Comparison of ENCODE assay signal across 24 mouse cellular contexts in genomic region chr7:79258981-79259542, GRCm38 (mm10). TPM values are rescaled to one million over a fixed set of nuclear protein-coding genes. Genes with fewer than 3 reads are reported as not detected.
DNase-seq lines count a peak whose midpoint lies in the region; ATAC-seq lines count a peak whose summit lies in the region.
"Had no signal": no experiment of that assay in that cellular context is flagged by ENCODE, and none has a peak within 500 bp of the region (broad histone marks: within the 10 kb centered on the region; RNA-seq: fewer than 3 reads in every experiment).

No protein-coding gene starts in this region.

- peak; percentile 80 for ATAC-seq in intestine, embryonic 15.5 days
- peak; percentile 81 for ATAC-seq in liver, embryonic 16.5 days (ENCODE audit: low read depth)
- no peak for ATAC-seq in heart, embryonic 12.5 days (ENCODE audit: insufficient number of reproducible peaks, low FRiP score)
- ATAC-seq: forebrain, embryonic 15.5 days; midbrain, embryonic 15.5 days had no signal

- H3K9ac ChIP-seq in intestine, embryonic 15.5 days, result no peak overlapping the region
- no peak overlapping the region for H3K9ac ChIP-seq in liver, embryonic 16.5 days (ENCODE audit: low read depth, low read length)
- H3K9ac ChIP-seq in heart, embryonic 12.5 days, result no peak overlapping the region
- H3K9ac ChIP-seq: embryonic facial prominence, embryonic 15.5 days; forebrain, embryonic 15.5 days; hindbrain, embryonic 12.5 days; limb, embryonic 12.5 days; lung, embryonic 14.5 days; midbrain, embryonic 15.5 days; neural tube, embryonic 12.5 days had no signal

- no peak overlapping the region for H3K4me2 ChIP-seq in intestine, embryonic 15.5 days (replicated peaks)
- H3K4me2 ChIP-seq in liver, embryonic 16.5 days (ENCODE audit: low read depth, low read length), result no peak overlapping the region
- H3K4me2 ChIP-seq in heart, embryonic 12.5 days, result no peak overlapping the region
- H3K4me2 ChIP-seq: embryonic facial prominence, embryonic 15.5 days; forebrain, embryonic 15.5 days; heart, embryonic 11.5 days; hindbrain, embryonic 12.5 days; limb, embryonic 12.5 days; lung, embryonic 14.5 days; midbrain, embryonic 15.5 days; neural tube, embryonic 12.5 days had no signal

- 0 out of 2 replicates have a peak, but pooled peaks cover 3% of the 10 kb centered on the region for H3K4me1 ChIP-seq in intestine, embryonic 15.5 days (replicated peaks)
- H3K4me1 ChIP-seq in liver, embryonic 16.5 days (ENCODE audit: control insufficient read depth, low read depth, low read length), result peaks cover 22% of the 10 kb centered on the region
- no peaks in the 10 kb centered on the region for H3K4me1 ChIP-seq in heart, embryonic 12.5 days (replicated peaks)
- H3K4me1 ChIP-seq: embryonic facial prominence, embryonic 15.5 days; forebrain, embryonic 15.5 days; hindbrain, embryonic 12.5 days; limb, embryonic 12.5 days; midbrain, embryonic 15.5 days; neural tube, embryonic 12.5 days had no signal

- 0 out of 2 replicates have a peak overlapping the region, but pooled peaks have one; percentile 29 for H3K27ac ChIP-seq in intestine, embryonic 15.5 days
- H3K27ac ChIP-seq in liver, embryonic 16.5 days (ENCODE audit: low read length), result peak overlapping the region; percentile 76
- H3K27ac ChIP-seq in heart, embryonic 12.5 days (ENCODE audit: poor library complexity, severe bottlenecking), result no peak overlapping the region
- H3K27ac ChIP-seq: embryonic facial prominence, embryonic 15.5 days; forebrain, embryonic 15.5 days; hindbrain, embryonic 12.5 days; layer of hippocampus, adult 2 months; limb, embryonic 12.5 days; midbrain, embryonic 15.5 days; neural tube, embryonic 12.5 days had no signal

- no peak overlapping the region for H3K4me3 ChIP-seq in intestine, embryonic 15.5 days (replicated peaks)
- no peak overlapping the region for H3K4me3 ChIP-seq in liver, embryonic 16.5 days (ENCODE audit: low read depth, low read length)
- H3K4me3 ChIP-seq in heart, embryonic 12.5 days, result no peak overlapping the region
- H3K4me3 ChIP-seq: embryonic facial prominence, embryonic 15.5 days; forebrain, embryonic 15.5 days; hindbrain, embryonic 12.5 days; layer of hippocampus, adult 2 months; limb, embryonic 12.5 days; midbrain, embryonic 15.5 days; neural tube, embryonic 12.5 days had no signal

- no peaks in the 10 kb centered on the region for H3K9me3 ChIP-seq in intestine, embryonic 15.5 days
- H3K9me3 ChIP-seq in liver, embryonic 16.5 days (replicated peaks; ENCODE audit: control insufficient read depth, low read length), result no peaks in the 10 kb centered on the region
- H3K9me3 ChIP-seq in heart, embryonic 12.5 days (replicated peaks), result no peaks in the 10 kb centered on the region
- H3K9me3 ChIP-seq: embryonic facial prominence, embryonic 15.5 days; forebrain, embryonic 15.5 days; hindbrain, embryonic 12.5 days; limb, embryonic 12.5 days; midbrain, embryonic 15.5 days; neural tube, embryonic 12.5 days had no signal

- peak; percentile 20 for DNase-seq in ovary, adult 18-20 months (ENCODE audit: low spot score)
- DNase-seq in ovary, postnatal 14 days (ENCODE audit: low spot score), result no peak
- DNase-seq in gastrocnemius, postnatal 4 days (ENCODE audit: low spot score in 2 of 2), result no peak
- no peak for DNase-seq in left cerebral cortex, adult 18-20 months (ENCODE audit: low spot score in 2 of 2)
- DNase-seq: cerebellum, adult 9-11 months; gastrocnemius, postnatal 10 days; heart, postnatal 14 days; kidney, adult 9 months; kidney, postnatal 14 days; layer of hippocampus, postnatal 36 days; lung, embryonic 14.5 days; lung, postnatal 4 days; right cerebral cortex, postnatal 4 days had no signal

- no peaks in the 10 kb centered on the region for H3K36me3 ChIP-seq in intestine, embryonic 15.5 days
- H3K36me3 ChIP-seq in liver, embryonic 16.5 days (ENCODE audit: control insufficient read depth, insufficient read depth), result no peaks in the 10 kb centered on the region
- H3K36me3 ChIP-seq in heart, embryonic 12.5 days, result no peaks in the 10 kb centered on the region
- H3K36me3 ChIP-seq: embryonic facial prominence, embryonic 15.5 days; forebrain, embryonic 15.5 days; hindbrain, embryonic 12.5 days; limb, embryonic 12.5 days; midbrain, embryonic 15.5 days; neural tube, embryonic 12.5 days had no signal

- no peaks in the 10 kb centered on the region for H3K27me3 ChIP-seq in intestine, embryonic 15.5 days (replicated peaks)
- H3K27me3 ChIP-seq in liver, embryonic 16.5 days (ENCODE audit: control insufficient read depth, insufficient read depth, low read depth, low read length), result no peaks in the 10 kb centered on the region
- H3K27me3 ChIP-seq in heart, embryonic 12.5 days (replicated peaks), result 0 out of 2 replicates have a peak, but pooled peaks cover 3% of the 10 kb centered on the region
- H3K27me3 ChIP-seq: embryonic facial prominence, embryonic 15.5 days; forebrain, embryonic 15.5 days; hindbrain, embryonic 12.5 days; limb, embryonic 12.5 days; midbrain, embryonic 15.5 days; neural tube, embryonic 12.5 days had no signal

- 61% methylated on average over 10 of the region's 10 CpGs for WGBS in intestine, embryonic 15.5 days
- WGBS in liver, embryonic 16.5 days (ENCODE audit: insufficient replicate concordance), result 50% methylated on average over 10 of the region's 10 CpGs
- 83% methylated on average over 10 of the region's 10 CpGs for WGBS in heart, embryonic 12.5 days

RNA-seq across cellular contexts. Expression of gene Abhd2, which starts 13.9 kb away (rescaled TPM):
- polyA plus RNA-seq in intestine, embryonic 15.5 days (2015; fragmentation: Nextera tagmentation; extraction: Ambion mirVana), result 14.3 and 16.3 TPM in 2 replicates
- 13.1 and 14.4 TPM in 2 replicates for polyA plus RNA-seq in liver, embryonic 16.5 days (2015; fragmentation: Nextera tagmentation; extraction: Ambion mirVana)
- 5.6 and 5.8 TPM in 2 replicates for polyA plus RNA-seq in heart, embryonic 12.5 days (2016; fragmentation: Nextera tagmentation; extraction: Ambion mirVana)
- total RNA-seq in gastrocnemius, postnatal 4 days (2021), result 10 to 100 TPM; 22.3 to 23.5 TPM
- total RNA-seq in left cerebral cortex, adult 18-20 months (2021), result 10 to 100 TPM; 87.3 to 92.1 TPM
